Mouse (Mus musculus) olfactory bulb, adult 2 months (tissue): ENCODE results near the gene Gpc1. TPM values are rescaled to one million over a fixed set of nuclear protein-coding genes. Genes with fewer than 3 reads are reported as not detected.

ENCODE experiments used
- H3K27ac ChIP-seq: fragments of 200-500 bp; 2 replicates; pipeline ENCODE4 v1.5.1; 2012; ENCODE audit warnings: low read depth, low read length; ENCODE audit not compliant: insufficient read depth
- H3K4me1 ChIP-seq: fragments of 200-500 bp; 2 replicates; pipeline ENCODE4 v1.6.1; 2012; ENCODE audit warnings: low read length; ENCODE audit not compliant: control insufficient read depth, insufficient read depth
- H3K4me3 ChIP-seq: fragments of 200-500 bp; 2 replicates; pipeline ENCODE4 v1.5.1; 2012; ENCODE audit warnings: mild to moderate bottlenecking, low read depth, low read length, moderate library complexity; ENCODE audit not compliant: insufficient read depth
- CTCF ChIP-seq: fragments of 200-500 bp; IDR thresholded peaks from 2 replicates; pipeline ENCODE4 v1.5.1; 2012; ENCODE audit warnings: low read depth, mild to moderate bottlenecking, low read length, moderate library complexity; ENCODE audit not compliant: insufficient read depth
- POLR2A ChIP-seq: fragments of 200-500 bp; IDR thresholded peaks from 2 replicates; pipeline ENCODE4 v1.6.1; 2012; ENCODE audit warnings: mild to moderate bottlenecking, low read depth, low read length, moderate library complexity; ENCODE audit not compliant: insufficient read depth
- WGBS: fragments of 180-500 bp; shearing (Covaris S2); methylation state at CpG from one replicate; pipeline ENCODE4 v1.1.7; 2018; 5-methylcytosine and 5-hydroxymethylcytosine counted together
- polyA plus RNA-seq: library from polyadenylated mRNA; stranded (reverse); fragments of >200 nt; gene quantifications from 2 replicates; pipeline ENCODE4 v1.2.4, GENCODE M21; 2012; ENCODE audit warnings: low replicate concordance; ENCODE audit not compliant: missing spikeins, insufficient read depth, insufficient read length

Gpc1 gene
- polyA plus RNA-seq, 1 experiment, result not detected

GRCm38 (mm10) chr1:92872666-92873065, 41.2 kb downstream of the Gpc1 start:
- Histone ChIP-seq H3K4me3 (no peak overlapping the region), H3K27ac (no peak overlapping the region), H3K4me1 (0 out of 2 replicates have a peak, but pooled peaks cover 6% of the 10 kb centered on the region)
- no peak for TF ChIP-seq CTCF
- no peak for TF ChIP-seq POLR2A
- 92% methylated on average over 7 of the region's 7 CpGs for WGBS

DNA sequence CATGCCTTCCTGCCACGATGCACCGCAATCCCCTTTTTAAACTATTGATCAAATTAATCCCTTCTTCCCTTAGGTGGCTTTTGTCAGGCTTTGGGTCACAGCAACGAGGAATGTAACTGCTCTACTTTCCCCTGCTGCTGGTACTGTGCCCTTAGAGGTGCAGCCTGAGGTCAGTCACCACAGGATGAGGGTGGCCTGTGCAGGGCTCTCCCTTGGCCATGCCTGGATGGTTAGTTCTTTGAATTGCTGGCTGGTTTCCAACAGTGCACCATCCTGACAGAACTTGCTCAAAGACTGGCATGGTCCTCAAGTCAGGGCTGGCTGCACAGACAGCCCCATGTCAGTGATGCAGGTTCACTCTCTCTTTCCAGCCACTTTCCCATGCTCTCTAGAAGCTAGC, 42.6 kb downstream of the Gpc1 start:
- Histone ChIP-seq H3K4me3 (no peak overlapping the region), H3K4me1 (0 out of 2 replicates have a peak, but pooled peaks cover 6% of the 10 kb centered on the region), H3K27ac (no peak overlapping the region)
- no peak for TF ChIP-seq CTCF
- TF ChIP-seq POLR2A, result no peak
- 69% methylated on average over 3 of the region's 3 CpGs for WGBS

- 81% methylated on average over 8 of the region's 8 CpGs for WGBS
- Histone ChIP-seq H3K27ac (no peak overlapping the region), H3K4me3 (no peak overlapping the region), H3K4me1 (0 out of 2 replicates have a peak, but pooled peaks cover 6% of the 10 kb centered on the region)
- no peak for TF ChIP-seq POLR2A
- no peak for TF ChIP-seq CTCF
Measured at GRCm38 (mm10) chr1:92875360-92876111, 44.1 kb downstream of the Gpc1 start.

DNA sequence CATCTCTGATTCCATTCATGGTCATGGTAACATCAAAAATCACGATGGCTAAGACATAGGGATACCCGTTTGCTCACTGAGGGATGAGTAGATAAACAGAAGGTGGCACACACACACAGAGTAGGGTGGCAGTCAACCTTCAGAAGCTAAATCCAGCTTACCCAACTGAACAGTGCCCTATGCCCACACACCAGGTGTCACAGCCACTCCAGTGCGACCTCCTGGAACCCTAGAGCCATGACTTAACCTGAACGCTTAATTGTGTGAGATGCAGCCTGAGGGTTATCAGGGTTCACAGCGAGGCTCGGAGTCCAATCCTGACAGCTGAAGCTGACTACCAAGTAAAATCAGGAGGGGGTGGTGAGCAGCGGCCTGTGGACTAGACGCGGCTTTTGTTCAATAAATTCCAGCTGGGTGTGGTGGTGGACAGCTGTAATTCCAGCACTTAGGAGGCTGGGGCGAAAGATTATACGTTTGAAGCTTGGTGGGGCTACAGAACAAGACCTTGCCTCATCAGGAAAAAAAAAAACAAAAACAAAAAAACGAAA, 46.1 kb downstream of the Gpc1 start:
- Histone ChIP-seq H3K4me3 (no peak overlapping the region), H3K4me1 (0 out of 2 replicates have a peak, but pooled peaks cover 6% of the 10 kb centered on the region), H3K27ac (no peak overlapping the region)
- 72% methylated on average over 12 of the region's 12 CpGs for WGBS
- TF ChIP-seq POLR2A (no peak), CTCF (no peak)

DNA sequence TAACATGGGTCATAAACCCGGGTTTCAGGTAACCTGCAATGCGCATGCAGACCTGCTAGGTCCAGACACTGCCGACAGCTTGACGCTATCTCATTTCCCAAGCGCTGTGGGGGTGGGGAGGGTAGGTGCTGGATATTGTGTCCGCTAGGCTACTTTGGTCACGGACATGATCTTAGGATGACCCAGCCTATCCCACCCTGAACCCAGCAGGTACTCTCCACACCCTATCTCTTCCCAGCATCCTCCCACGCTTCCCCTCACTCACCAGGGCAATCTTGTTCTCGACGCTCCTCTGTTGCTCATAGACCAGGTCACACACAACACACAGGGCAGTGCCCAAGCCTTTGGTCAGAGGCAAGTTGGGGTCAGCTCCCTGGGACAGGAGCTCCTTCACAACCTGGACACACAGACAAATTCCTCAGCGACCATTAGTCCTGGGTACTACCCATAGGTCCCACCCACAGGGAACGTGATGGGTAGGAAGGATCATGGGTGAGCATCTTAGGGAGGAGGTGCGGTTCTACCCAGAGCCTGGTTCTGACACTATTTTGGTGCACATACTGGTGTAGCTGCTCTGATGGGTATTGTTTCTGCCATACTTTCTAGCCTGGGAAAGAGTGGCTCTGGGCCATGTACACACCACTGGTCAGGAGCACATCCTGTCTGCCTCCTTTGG, 46.8 kb downstream of the Gpc1 start:
- Histone ChIP-seq H3K27ac (no peak overlapping the region), H3K4me1 (0 out of 2 replicates have a peak, but pooled peaks cover 6% of the 10 kb centered on the region), H3K4me3 (no peak overlapping the region)
- TF ChIP-seq POLR2A, result no peak
- TF ChIP-seq CTCF, result no peak
- WGBS, result 91% methylated on average over 13 of the region's 13 CpGs

DNA sequence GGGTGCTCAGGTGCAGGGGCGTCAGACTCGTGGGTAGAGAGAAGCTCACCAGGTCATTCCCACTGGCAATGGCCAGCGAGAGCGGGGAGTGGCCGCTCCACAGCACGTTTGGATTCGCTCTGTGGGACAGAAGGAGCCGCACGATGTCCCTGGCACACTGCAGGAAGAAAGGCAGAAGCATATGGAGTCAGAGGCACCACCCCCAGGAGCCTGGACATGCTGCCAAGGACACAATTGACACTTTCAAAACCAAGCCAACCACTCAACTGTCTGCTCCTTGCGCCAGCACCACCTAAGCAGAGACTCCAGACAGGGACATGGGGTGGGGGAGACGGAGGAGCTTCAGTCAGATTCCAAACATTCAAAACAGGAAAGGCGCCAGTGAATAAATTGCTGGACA, 47.8 kb downstream of the Gpc1 start:
- 0 out of 2 replicates have a peak, but pooled peaks cover 6% of the 10 kb centered on the region for H3K4me1 ChIP-seq
- TF ChIP-seq CTCF (no peak), POLR2A (no peak)
- 82% methylated on average over 12 of the region's 12 CpGs for WGBS
- no peak overlapping the region for H3K27ac ChIP-seq
- no peak overlapping the region for H3K4me3 ChIP-seq

GRCm38 (mm10) chr1:92880101-92880500, 48.7 kb downstream of the Gpc1 start:
- 0 out of 2 replicates have a peak, but pooled peaks cover 6% of the 10 kb centered on the region for H3K4me1 ChIP-seq
- 88% methylated on average over 5 of the region's 5 CpGs for WGBS
- no peak overlapping the region for H3K27ac ChIP-seq
- no peak overlapping the region for H3K4me3 ChIP-seq
- no peak for TF ChIP-seq POLR2A

DNA sequence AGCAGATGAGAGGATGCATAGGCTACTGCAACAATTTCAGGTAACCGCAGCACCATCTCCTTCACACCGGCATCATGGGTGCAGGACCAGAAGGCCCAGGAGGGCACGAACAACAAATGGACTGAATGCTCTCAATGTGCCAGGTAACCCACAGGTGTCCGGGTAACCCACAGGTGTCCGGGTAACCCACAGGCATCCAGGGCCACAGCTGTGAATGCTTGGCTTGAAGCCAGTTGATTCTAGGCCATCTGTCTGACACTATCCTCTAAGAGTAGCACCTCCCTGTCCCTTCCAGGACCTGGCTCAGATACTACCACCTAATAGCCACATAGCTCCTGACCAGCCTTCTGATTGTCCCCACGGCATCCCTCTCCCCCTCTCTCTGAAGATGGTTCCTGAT, 50.5 kb downstream of the Gpc1 start:
- Histone ChIP-seq H3K4me3 (no peak overlapping the region), H3K4me1 (no peaks in the 10 kb centered on the region), H3K27ac (no peak overlapping the region)
- 90% methylated on average over 6 of the region's 6 CpGs for WGBS
- TF ChIP-seq POLR2A, result no peak
- no peak for TF ChIP-seq CTCF
